Mouse (Mus musculus) heart, postnatal 10 days (tissue): ENCODE results near the gene Brca2. TPM values are rescaled to one million over a fixed set of nuclear protein-coding genes. Genes with fewer than 3 reads are reported as not detected.
"Not testable (repeated sequence)": the region's sequence is repeated elsewhere in the genome, so short reads cannot be mapped to it uniquely, and the experiment has no call there.

Experiments
- DNase-seq, 2 experiments: peaks; one replicate each; pipeline ENCODE4 v3.0.0; 2021
- intact Hi-C: fragments of 180-260 bp; cut with DNase I; formaldehyde crosslinking; loops from one replicate; pipeline ENCODE4 v1.15.1; 2025
- total RNA-seq, 2 experiments: library from RNA; stranded (reverse); gene quantifications; 2 replicates each; pipeline ENCODE4 v1.2.3; 2021

The Brca2 gene
- 10 to 100 TPM in 1 of 2 experiments, 1 to 10 TPM in 1; 9.4 to 12.0 TPM for total RNA-seq

DNA sequence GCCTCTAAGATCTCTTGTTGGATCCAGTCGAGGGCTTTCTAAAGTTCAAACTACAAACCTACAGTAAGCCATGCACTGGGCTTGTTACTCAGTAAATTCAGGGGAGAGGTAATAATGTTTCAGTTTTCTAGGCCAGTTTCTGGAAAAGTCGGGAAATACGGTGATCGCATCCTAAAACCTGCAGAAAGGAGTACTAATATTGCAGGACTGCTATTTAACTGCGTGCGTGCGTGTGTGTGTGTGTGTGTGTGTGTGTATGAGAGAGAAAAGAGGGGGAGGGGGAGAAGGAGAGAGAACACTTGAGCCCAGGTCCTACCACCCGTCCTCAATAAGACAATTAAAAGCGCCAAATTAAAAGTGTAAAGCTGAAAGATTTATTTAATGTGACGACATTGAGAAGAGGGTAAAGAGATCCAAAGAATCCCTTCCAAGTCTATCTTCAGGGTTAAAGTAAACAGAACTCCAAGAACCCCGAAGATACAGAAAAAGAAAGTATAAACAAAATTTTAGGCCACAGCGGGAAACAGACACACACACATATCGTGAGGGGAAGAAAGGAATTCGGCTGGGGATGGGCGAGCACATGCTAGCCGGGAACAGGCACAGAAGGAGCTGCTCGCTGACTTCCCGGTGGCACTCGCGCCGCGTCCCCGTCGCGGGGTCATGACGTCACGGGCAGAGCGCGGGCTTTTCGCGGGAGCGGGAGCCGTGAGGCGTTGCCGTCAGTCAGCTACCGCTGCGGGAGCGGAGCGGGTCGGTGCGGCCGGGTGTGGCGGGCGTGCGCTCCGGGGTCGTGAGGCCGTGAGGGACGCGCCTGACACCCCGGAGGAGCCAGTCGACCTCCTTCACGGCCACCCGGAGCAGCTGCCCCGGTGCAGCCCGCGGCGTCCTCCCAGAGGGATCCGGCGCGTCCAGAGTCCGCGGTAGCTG lies at the start of gene Brca2:
Gene Brca2, plus strand, starts transcription at position 694 of the 930 bp plus-strand sequence.
- intact Hi-C loops, result loop anchor here (2.0 kb wide), 1 partner anchor 143 kb away; no protein-coding TSS in a partner anchor
- DNase-seq, result peak; percentile 93 to 95

- no peak for DNase-seq
Observed at GRCm38 (mm10) chr5:150477364-150477763, 45.1 kb upstream of the Brca2 start.

GRCm38 (mm10) chr5:150478612-150479011 lies 43.8 kb upstream of the Brca2 start:
- intact Hi-C loops, result no loop called here
- peak in 1 of 2 experiments; percentile 17 for DNase-seq

More at GRCm38 (mm10) chr5:150477364-150477763, 45.1 kb upstream of the Brca2 start:
- intact Hi-C loops, result no loop called here

- intact Hi-C loops, result loop anchor here (2.0 kb wide), 1 partner anchor 44 kb away; no protein-coding TSS in a partner anchor
- peak; percentile 67 to 75 for DNase-seq
Observed at GRCm38 (mm10) chr5:150485198-150485597, 37.2 kb upstream of the Brca2 start.

- intact Hi-C loops, result no loop called here
- DNase-seq, result no peak
Observed at GRCm38 (mm10) chr5:150490285-150490684, 32.1 kb upstream of the Brca2 start.

DNA sequence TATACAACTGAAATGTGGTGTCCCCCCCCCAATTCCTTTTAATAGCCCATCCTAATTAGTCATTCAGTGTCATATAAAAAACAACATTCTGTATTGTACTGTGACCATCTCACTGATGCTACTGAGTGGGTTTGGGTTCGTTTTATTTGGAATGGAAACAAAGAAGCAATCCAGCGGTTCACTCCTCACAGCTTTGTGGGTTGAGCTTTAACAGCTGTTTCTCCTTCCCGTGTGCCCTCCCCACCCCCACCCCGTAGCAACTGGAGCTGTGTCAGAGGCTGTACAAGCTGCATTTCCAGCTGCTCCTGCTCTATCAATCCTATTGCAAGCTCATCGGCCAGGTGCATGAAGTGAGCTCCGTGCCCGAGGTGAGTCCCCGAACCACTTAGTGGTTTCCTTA lies 31.6 kb upstream of the Brca2 start:
- intact Hi-C loops, result no loop called here
- DNase-seq, result no peak

GRCm38 (mm10) chr5:150491573-150492173 lies 30.8 kb upstream of the Brca2 start:
- DNase-seq, intact Hi-C loops: not testable (repeated sequence)

GRCm38 (mm10) chr5:150495792-150496191 lies 26.6 kb upstream of the Brca2 start:
- intact Hi-C loops, result loop anchor here (2.0 kb wide), 1 partner anchor 55 kb away; no protein-coding TSS in a partner anchor

GRCm38 (mm10) chr5:150510451-150511225 lies 11.8 kb upstream of the Brca2 start:
- no peak for DNase-seq
- intact Hi-C loops, result no loop called here

More at GRCm38 (mm10) chr5:150495792-150496191, 26.6 kb upstream of the Brca2 start:
- peak; percentile 30 to 57 for DNase-seq

- DNase-seq, result no peak
- intact Hi-C loops, result no loop called here
Observed at GRCm38 (mm10) chr5:150513264-150513663, 9.2 kb upstream of the Brca2 start.

GRCm38 (mm10) chr5:150514027-150514426 lies 8.4 kb upstream of the Brca2 start:
- DNase-seq, result no peak

DNA sequence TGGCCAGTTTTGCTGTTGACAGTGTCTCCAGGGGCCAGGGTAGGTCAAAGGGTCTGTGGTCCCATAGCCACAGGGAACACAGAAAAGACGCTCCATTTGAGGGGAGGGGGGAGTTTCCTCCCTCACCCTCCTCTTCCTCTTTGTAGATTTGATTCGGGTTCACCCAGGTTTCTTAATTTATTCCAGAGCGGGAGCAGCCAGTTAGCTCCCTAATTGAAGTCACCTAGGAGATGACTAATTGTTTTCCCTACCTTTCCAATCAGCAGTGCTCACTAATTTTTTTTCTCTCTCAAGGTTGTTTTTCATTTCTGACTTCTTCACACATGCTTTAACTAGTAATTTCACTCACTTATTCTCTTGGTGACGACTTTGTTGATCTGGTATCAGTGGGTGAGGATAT lies 4.4 kb upstream of the Brca2 start, which contains the start of gene Zar1l:
Gene Zar1l, minus strand, starts transcription at position 101 of the 400 bp plus-strand sequence.
- no peak for DNase-seq
- intact Hi-C loops, result no loop called here

More at GRCm38 (mm10) chr5:150514027-150514426, 8.4 kb upstream of the Brca2 start:
- intact Hi-C loops, result no loop called here

DNA sequence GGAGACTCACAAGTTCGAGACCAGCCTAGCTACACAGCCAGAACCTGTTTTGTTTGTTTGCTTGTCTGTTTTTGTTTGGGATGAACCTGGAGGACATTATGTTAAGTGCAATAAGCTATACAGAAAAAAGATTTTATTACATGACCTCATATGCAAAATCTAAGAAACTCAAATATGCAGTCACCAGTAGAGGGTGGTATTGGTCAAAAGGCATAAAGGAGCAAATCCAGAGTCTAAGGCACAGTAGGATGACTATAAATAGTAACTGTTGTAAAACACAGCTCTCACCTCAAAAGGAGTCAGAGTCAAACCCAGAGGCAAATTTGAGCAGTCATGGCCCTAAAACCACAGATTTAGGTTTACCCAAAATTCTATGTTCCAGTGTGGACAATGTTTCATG lies 2.9 kb upstream of the Brca2 start:
- peak in 1 of 2 experiments; percentile 39 for DNase-seq
- intact Hi-C loops, result no loop called here

DNA sequence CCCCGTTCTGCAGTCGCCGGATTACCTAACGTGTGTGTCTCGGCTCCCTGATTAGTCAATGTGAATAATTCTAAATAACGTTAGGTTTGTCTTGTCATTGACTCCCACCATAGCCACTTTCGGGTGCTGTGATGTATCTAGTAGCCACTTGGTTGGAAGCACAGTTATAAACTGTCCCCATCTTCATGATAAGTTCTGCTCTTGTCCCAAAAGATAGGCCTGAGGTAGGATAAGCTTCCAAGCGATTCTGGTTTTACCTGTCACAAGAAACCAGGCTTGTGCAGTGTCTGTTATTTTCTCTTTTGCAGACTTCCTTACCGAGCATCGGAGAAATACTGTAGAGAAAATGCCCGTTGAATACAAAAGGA lies 421 bp downstream of the Brca2 start:
- DNase-seq, result no peak
- intact Hi-C loops, result loop anchor here (2.0 kb wide), 1 partner anchor 142 kb away; no protein-coding TSS in a partner anchor

- intact Hi-C loops, result no loop called here
Observed at GRCm38 (mm10) chr5:150525239-150525638, 2.8 kb downstream of the Brca2 start.

GRCm38 (mm10) chr5:150541302-150541701 lies 18.9 kb downstream of the Brca2 start:
- no peak for DNase-seq
- intact Hi-C loops, result no loop called here

More at GRCm38 (mm10) chr5:150525239-150525638, 2.8 kb downstream of the Brca2 start:
- DNase-seq, result no peak

GRCm38 (mm10) chr5:150543184-150543583 lies 20.8 kb downstream of the Brca2 start:
- intact Hi-C loops, result no loop called here
- DNase-seq, result no peak

DNA sequence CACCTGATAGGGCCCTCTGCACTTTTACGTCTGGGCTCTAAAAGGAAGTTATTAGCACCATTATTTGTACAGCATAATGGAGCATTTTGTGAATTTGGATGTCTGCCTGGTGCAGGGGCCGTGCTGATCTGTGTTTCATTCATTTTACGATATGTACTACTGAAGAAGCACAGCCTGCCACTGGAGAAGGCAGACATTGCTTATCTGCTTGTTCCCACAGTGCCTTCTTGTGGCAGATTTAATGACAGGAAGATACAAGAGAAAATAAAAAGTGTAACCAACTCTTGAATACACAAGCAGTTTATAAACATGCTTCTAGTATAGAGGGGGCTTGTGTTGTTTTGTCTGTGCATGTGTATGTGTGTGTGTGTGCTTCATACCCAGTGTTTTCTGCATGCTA lies 29.2 kb downstream of the Brca2 start:
- intact Hi-C loops, result loop anchor here (10.0 kb wide), 1 partner anchor 113 kb away; the partner anchor contains the start of gene N4bp2l2
- DNase-seq, result no peak

DNA sequence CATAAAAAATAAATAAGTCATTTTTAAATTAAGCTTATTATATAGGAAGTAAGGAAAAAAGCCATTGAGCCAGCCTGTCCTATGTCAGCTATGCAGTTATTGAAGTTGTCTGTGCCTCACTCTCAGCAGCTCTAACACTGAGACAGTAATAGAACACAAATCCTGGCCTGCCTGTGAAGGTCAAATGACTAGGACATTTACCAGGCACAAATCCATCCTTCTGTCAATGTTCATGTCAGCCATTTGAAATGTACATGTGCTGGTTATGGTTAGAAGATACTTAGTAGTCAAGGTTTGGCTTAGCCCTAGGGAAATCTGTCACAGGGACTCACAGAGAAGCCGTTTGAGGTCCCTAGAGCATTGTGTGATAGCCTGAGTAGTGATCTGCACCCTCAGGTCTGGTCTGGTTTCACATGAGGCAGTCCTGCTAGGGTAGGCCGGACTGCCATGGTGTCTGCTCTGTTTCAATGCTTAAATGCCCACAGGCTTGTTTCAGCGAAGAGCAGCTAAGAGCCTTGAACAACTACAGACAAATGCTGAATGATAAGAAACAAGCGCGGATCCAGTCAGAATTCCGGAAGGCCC lies 37.2 kb downstream of the Brca2 start:
- intact Hi-C loops, result loop anchor here (10.0 kb wide), 1 partner anchor 105 kb away; the partner anchor contains the start of gene N4bp2l2

GRCm38 (mm10) chr5:150560851-150561250 lies 38.4 kb downstream of the Brca2 start:
- intact Hi-C loops, result no loop called here
- no peak for DNase-seq

More for the DNA sequence above, 37.2 kb downstream of the Brca2 start:
- peak; percentile 12 to 18 for DNase-seq
